Mouse (Mus musculus): ENCODE data around the gene Olfr612.

DNA sequence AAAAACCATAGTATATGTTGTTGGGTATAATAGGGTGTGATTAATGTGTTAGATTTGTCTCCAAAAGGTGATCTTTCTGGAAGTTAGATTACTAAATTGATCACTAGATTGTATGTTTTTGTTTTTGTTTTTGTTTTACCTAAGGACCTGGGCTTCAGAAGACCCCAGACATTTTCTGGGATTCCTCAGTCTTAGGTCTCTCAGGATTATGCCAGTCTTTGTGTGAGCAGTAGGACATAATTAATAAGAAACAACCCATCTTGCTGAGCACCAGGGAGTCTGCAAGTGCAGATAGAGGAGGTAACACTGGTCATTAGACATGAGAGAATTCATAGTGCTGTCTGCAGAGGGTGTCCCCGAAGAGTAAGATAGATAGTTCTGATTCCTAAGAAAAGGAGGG is 30.2 kb upstream of the Olfr612 start, which contains the start of gene Olfr617:
- no peak for TF ChIP-seq CTCF (IDR thresholded peaks at IDR 0.05; ENCODE audit: extremely low read depth, insufficient read depth, insufficient read length, insufficient replicate concordance)
- no peak for TF ChIP-seq POLR2A (IDR thresholded peaks at IDR 0.05; ENCODE audit: low read depth, low read length)

Measured in spleen, adult 2 months (tissue).